Mouse (Mus musculus): ENCODE data around the gene 4921524J17Rik.
A peak's percentile ranks its signal among the peaks of the same experiment; 100 is the strongest.

4921524J17Rik gene

DNA sequence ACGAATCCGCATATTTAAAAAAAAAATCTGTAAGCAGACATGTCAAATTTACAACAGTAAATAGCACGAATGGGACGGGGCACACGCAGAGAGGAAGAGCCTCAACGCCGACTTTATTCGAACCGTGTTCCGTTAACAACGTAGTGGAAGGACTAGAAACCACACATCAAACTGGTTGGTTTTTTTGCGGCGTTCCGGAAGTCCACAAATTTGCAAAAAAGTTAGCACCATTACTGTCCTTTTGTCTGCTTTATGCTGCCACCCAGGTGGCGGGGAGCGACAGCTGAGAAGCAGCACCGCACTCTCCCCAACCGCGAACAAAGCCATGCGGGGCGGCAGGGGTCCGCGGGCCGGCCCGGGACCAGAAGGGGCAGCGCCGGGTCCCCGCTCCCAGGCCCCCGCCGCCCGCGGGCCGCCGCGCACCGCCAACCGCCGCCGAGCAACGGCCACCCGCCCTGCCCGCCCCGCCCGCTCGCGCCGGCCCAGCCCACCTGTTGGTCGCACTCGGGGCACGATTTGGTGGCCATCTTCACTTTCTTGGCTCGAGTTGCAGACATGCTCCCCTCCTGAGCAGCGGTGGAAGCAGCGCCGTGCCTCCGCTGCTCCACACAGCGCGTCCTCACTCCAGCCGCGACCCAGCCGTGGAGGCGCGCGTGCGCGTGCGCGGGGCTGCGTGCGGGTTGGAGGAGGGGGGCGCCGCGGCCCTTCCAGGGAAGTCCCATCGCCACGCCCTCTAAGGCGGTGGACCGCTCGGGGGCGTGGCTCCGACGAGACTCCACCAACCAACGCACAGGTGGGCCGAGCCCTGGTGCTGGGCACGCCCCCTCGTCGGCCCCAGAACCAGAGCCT, at the start of gene 4921524J17Rik:
TSS of gene 4921524J17Rik (minus strand) at position 666 of the 849 bp plus-strand sequence.
- peak; percentile 98 for ATAC-seq (ENCODE audit: insufficient number of reproducible peaks, low FRiP score, low TSS enrichment)

DNA sequence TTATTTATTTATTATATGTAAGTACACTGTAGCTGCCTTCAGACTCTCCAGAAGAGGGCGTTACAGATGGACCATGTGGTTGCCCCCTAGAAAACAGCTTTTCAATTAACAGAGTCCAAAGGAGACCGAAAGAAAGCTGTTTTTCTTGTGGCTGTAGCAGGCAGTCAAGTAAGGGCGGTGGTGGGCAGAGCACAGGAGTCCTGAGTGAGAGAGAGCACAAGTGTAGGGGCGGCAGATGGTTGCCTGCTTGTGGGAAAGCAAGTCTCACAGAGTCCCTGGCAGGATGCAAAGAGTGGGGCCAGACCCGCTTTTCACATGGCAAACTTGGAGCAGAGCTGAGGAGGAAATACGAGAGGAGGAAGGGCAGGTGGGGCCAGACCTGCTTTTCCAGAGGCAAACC, 49.8 kb upstream of the 4921524J17Rik start:
- ATAC-seq (ENCODE audit: insufficient number of reproducible peaks, low FRiP score, low TSS enrichment) = no peak

DNA sequence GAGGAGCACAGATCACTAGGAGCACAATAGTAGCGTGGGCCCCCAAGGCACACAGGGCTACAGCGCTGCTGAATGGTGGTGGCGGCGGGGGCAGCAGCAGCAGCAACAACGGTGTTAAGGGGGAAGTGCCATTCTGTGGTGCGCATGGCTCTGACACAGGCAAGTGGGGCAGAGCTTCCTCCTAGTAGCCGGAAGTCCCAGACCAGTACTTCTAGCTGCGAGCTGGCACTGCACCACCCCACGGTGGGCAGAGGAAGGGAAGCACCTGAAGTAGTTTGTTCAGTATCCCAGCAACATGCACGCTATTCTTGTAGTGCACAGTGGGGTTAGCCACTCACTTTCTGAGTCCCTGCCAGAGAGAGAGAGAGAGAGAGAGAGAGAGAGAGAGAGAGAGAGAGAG, 49.3 kb upstream of the 4921524J17Rik start:
- no peak for ATAC-seq (ENCODE audit: insufficient number of reproducible peaks, low FRiP score, low TSS enrichment)

DNA sequence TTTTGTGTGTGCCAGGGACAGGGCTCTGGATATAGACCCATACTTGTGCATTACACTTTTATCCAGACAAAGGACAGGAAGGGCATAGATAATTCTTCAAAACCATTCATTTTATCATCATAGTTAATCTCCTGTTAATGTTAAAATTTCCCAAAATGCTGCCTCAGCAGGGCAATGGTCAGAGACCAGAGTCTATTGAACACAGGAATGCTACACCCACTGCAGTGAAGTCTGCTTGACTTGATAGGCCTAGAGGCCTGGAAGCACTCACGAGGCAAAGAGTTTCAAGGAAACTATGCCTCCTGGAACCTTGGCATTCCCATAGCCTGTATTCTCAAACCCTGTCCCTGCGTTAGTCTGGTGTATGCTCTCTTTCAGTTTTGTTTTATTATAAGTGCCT, 47.1 kb upstream of the 4921524J17Rik start:
- no peak for ATAC-seq (ENCODE audit: insufficient number of reproducible peaks, low FRiP score, low TSS enrichment)

DNA sequence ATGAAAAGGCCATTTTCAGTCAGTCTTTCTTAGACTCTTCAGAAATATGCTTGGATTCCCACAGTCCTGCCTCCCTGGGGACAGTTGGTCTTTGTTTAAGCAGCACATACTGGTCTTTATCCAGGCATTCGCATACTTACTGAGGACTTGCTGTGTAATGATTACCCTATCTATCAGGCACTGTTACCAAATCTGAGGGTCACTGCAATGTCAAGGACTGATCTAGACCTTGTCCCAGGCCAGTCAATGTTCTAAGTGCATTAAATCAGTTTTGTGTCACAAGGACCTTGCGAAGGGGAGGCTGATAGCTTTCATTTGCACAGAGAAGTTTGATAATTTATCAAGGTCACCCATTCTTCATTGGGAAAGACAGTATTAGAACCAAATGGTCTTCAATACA, 45.8 kb upstream of the 4921524J17Rik start:
- ATAC-seq (ENCODE audit: insufficient number of reproducible peaks, low FRiP score, low TSS enrichment) = no peak

DNA sequence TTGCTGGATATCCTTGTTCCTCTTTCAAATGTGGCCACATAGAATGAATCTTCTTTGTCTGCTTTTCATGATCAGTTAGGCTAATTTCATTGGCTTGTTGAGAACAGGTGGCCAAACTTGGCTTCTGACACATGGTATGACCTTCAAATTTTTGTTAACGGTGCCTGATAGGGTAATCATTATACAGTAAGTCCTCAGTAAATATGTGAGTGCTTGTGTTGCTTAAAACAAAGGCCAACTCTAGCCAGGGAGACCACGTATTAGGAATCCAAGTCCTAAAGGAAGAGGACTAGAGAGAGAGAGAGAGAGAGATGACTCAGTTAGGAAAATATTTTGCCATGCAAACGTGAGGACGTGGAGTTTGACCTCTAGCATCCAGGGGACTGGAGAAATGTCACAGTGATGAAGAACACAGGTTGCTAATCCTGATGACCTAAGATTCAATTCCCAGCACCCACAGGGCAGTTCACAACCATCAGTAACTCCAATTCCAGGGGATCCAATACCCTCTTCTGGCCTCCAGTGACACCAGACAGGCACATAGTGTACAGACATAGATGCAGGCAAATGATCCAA, 44.4 kb upstream of the 4921524J17Rik start:
- ATAC-seq (ENCODE audit: insufficient number of reproducible peaks, low FRiP score, low TSS enrichment) = no peak

DNA sequence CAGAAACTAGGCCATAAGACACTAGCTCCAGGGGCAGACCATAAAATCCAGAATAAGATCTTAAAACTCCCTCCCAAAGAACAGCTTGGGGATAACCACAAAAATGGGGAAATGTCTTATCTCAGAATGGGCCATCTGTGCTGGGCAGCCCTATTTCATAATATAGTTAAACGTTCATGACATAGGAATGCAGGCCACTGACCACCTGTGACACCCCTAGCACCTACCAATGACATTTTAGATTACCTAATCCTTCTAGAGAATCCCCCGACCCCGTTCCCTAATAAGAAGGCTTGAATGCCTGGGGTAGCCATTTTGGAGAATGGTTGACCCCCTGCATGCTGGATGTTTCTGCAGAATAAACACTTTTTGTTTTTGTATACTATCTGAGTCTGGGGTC, 42.3 kb upstream of the 4921524J17Rik start:
- ATAC-seq (ENCODE audit: insufficient number of reproducible peaks, low FRiP score, low TSS enrichment) = no peak

DNA sequence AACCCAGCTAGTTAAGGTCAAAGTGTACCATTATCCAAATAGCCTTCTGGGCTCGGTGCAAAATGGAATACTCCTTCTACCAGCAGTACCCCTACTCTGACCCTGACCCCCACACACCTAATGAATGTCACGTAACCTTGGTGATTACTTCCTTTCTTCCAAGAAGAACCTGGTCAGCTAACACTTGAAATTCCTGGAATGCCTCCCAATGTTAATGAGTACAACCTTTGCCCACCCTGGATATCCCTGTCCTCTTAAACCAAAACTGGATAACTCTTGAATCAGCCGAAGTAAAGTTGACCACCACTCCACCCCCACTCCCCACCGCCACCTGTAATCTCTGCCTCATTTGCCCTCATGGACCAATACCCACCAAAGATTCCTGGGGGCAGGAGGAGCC, 40.6 kb upstream of the 4921524J17Rik start:
- no peak for ATAC-seq (ENCODE audit: insufficient number of reproducible peaks, low FRiP score, low TSS enrichment)

DNA sequence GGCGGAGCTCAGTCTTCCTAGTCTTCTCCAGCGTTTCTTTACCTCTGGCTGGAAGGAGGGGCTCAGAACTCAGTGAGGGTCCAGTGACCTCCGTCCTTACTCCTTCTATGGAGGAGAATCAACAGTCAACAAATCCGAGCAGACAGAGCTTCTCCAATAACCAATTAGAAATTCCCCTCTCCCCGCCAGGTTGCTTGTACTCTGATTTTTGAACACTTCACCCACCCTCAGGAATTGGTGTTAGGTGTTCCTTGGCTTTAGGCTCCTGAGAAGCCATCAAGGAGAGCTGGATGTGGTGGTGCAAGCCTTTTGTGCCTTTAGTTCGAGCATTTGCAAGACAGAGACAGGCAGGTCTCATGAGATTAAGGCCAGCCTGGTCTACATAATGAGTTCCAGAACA, 40.2 kb upstream of the 4921524J17Rik start:
- no peak for ATAC-seq (ENCODE audit: insufficient number of reproducible peaks, low FRiP score, low TSS enrichment)

DNA sequence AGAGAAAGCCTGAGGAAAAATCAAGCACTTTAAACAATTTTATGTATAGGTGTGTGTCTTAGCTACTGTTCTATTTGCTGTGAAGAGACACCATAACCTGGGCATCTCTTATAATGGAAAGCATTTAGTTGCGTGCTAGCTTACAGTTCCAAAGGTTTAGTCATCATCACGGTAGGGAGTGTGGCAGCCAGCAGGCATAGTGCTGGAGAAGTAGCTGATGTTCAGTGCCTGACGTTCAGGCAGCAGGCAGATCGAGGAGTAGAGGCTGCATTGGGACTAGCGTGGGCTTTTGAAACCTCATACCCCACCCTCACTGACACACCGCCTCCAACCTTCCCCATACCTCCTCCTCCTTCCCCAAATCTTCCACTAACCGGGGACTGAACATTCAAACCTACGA, 38.1 kb upstream of the 4921524J17Rik start:
- no peak for ATAC-seq (ENCODE audit: insufficient number of reproducible peaks, low FRiP score, low TSS enrichment)

DNA sequence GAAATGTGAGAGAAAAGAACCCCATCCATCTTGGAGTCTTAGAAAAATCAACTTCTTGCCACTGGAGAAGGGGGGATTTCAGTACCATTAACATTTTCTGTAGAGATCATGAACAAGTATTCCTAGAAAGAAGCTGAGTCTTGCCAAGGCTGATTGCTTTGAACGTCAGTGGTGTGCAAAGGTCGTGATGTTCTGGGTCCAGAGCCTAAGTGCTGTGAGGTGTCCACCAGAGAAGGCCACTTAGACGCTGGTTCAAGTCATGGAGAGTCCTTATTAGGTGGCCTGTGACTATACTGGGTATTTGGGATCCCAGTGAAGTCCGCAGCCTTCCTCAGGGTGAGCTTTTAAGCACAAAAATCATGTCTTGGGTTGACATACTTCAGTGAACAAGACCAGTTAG, 33.4 kb upstream of the 4921524J17Rik start:
- no peak for ATAC-seq (ENCODE audit: insufficient number of reproducible peaks, low FRiP score, low TSS enrichment)

DNA sequence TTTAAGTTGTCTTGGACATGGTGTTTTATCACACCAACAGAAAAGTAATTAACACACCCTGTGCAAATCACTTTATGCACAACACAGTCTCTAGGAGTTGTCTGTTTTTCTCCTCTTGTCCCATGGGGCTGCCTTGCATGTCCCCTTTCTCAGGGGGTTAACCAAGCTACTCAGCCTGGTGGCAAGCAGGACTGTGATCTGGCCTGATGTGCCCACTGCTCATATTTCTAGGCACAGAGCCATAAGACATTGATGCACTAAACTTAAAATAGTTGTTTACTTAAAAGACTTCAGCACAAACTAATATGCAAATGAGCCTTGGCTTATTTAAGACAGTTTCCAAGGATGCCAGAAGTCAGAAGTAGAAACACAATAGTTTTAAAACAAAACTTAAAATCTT, 31.7 kb upstream of the 4921524J17Rik start:
- no peak for ATAC-seq (ENCODE audit: insufficient number of reproducible peaks, low FRiP score, low TSS enrichment)

DNA sequence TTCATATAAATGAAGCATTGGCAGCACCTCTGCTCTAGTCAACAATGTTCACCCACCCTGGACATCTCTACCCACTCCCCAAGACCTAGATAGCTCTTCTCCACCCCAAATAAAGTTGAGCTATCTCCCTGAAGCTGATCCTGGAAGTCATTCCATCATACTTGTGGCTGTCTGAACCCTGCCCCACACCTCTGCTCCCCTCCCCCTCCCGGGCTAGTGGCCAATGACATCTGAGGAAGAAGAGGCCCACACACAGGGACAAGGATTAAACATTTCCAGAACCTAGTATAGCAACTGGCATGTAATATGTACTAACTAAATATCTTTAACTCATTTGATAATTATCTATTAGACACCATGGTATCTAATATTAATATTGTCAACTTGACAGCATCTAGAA, 29.8 kb upstream of the 4921524J17Rik start:
- no peak for ATAC-seq (ENCODE audit: insufficient number of reproducible peaks, low FRiP score, low TSS enrichment)

DNA sequence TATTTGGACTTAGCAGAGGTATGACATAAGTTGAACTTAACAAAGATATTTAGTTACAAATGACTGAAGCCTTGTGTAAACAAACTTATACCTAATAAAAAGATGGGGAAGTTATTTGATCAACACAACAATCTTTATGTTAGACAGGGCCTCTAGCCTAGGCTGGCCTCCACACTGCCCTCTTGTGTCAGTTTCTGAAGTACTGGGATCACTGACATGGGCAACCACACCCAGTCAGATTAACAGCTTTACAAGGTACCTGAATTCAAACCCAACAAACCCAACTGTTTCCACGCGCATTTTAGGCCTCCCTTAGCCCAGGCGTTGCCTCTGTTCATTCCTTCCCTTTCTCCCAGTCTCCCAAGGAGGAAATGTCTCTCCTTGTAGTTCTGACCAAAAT, 28.7 kb upstream of the 4921524J17Rik start:
- ATAC-seq (ENCODE audit: insufficient number of reproducible peaks, low FRiP score, low TSS enrichment) = no peak

DNA sequence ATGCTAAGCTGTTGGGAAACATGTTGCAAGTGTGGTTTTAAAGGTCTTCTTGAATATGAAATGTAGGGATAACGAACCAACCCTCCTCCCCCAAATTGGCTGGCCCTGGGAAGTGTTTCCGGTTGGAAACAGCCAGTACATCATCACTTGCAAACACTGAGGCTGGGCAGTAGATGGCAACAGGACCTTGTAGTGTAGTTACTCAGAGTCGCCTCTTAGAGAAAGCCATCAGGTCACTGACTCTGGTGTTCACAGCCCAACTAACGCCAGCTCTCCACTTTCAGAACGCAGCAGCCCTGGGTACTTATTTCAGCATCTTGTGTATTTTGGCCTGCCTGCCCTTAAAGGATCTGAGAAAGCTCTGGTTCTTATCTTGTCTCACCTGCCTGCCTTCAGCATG, 28.2 kb upstream of the 4921524J17Rik start:
- no peak for ATAC-seq (ENCODE audit: insufficient number of reproducible peaks, low FRiP score, low TSS enrichment)

DNA sequence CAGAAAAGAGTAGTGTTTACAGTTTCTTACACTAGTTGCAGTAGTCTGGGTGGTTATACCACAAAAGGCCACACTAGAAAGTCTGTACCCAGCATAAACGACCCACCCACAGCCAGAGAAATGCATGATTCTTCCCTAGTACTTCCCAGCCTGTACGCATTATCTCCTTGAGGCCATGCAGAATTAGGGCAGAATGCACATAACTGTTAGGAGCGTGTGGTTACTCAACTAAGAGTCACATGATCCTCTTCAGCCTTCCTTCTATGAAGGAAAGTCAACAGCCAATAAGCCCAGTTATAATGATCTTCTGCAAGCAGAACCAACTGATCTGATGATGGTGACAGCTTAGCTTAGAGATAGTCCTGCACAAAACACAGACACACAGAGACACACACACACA, 26.9 kb upstream of the 4921524J17Rik start:
- no peak for ATAC-seq (ENCODE audit: insufficient number of reproducible peaks, low FRiP score, low TSS enrichment)

DNA sequence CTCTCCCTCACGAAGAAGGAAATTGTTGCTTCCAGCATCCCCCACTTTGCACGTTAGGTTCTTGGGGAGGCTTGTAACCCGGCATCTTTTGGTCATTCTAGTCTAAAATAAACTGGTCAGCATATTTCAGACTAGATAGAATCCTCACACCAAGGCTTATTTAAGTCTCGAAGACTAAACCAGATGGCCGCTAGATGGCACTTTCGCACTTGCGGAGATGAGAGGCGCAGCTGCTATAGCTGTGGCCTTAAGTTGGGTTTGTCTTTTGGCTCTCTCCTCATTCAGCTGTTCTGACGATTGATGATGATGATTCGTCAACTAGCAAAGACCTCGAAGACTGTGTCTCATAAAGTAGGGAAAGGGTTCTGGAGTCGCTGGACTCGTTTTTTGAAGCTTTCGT, 23.9 kb upstream of the 4921524J17Rik start:
- no peak; the same call in 1 of the 2 replicates for ATAC-seq (ENCODE audit: insufficient number of reproducible peaks, low FRiP score, low TSS enrichment)

DNA sequence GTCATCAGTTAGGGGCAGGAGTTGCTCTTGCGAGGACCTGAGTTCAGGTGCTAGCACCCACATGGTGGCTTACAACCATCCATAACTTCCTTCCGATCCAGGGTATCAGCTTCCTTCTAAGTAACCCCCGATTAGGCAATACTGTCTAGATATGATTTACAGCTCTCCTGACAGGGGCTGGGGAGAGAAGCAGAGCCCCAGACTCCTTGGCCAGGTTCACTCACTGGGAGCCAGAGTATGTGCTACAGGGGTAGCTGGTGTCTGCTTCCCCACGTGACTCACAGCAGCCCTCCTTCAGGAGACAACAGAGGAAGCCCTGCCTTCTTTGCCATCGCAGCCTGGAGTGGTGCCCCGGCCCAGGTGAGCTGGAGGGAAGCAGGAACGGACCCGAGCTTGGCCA, 22.1 kb upstream of the 4921524J17Rik start:
- ATAC-seq (ENCODE audit: insufficient number of reproducible peaks, low FRiP score, low TSS enrichment) = no peak

DNA sequence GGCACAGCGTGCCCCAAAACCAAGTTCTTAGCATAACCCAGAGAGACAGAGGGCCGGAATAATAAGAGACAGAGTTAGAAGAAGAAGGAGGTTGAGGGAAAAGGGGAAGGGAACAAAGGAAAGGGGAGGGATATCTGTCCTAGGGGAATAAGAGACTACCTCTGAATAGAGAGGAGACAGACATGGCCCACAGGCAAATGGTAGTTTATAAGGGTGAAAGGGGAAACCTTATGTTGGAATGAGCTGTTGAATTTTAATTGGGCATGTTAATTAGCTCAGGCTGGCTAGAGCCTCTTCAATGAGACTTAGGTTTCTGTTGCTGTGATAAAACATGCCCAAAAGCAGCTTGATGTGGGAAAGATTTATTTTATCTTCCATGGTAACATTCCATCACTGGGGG, 20.6 kb upstream of the 4921524J17Rik start:
- no peak for ATAC-seq (ENCODE audit: insufficient number of reproducible peaks, low FRiP score, low TSS enrichment)

DNA sequence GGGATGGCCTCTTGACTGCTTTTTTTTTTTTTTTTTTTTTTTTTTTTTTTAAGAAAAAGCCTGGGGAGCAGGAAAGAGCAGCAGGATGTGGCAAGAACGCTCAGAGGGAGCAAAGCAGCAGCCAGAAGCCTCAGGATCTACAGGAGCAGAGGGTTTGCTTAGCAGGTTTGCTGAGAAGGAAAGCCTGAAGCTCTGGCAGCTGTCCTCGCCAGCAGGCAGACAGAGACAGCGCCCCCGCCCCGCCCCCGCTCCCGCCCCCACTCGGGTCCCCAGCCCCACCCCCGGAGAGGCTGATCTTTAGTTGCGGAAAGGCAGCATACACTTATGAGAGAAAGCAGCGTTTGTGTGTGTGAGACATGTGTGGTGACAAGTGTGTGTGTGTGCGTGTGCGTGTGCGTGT, 19.7 kb upstream of the 4921524J17Rik start:
- ATAC-seq (ENCODE audit: insufficient number of reproducible peaks, low FRiP score, low TSS enrichment) = no peak

DNA sequence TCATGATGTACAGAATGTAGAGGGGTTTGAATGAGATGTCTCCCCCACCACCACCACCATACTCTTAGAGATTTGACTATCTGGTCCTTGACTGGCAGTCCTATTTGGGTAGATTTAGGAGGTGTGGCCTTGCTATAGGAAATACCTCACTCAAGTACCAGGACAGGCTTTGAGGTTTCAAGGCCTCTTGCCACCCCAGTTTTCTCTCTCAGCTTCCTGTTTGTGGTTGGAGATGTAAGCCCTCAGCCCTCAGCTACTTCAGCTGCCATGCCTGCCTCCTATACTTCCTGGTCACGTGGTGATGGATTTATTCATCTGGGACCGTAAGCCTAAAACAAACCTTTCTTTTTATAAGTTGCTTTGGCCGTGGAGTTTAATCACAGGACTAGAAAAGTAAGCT, 17.7 kb upstream of the 4921524J17Rik start:
- no peak for ATAC-seq (ENCODE audit: insufficient number of reproducible peaks, low FRiP score, low TSS enrichment)
